Mouse (Mus musculus) cerebellum, postnatal 36 days (tissue): ENCODE measurements at regions not wholly inside any gene's neighbourhood (a gene's known extent, or its start where the extent isn't known, plus 50 kb on each side); places are given as distances from the start of the nearest gene placed in this dataset.

ENCODE experiments used
- DNase-seq, 2 experiments: peaks; one replicate each; pipeline ENCODE4 v3.0.0; 2021 to 2022; ENCODE audit warnings: mixed read lengths in 2 of 2

DNA sequence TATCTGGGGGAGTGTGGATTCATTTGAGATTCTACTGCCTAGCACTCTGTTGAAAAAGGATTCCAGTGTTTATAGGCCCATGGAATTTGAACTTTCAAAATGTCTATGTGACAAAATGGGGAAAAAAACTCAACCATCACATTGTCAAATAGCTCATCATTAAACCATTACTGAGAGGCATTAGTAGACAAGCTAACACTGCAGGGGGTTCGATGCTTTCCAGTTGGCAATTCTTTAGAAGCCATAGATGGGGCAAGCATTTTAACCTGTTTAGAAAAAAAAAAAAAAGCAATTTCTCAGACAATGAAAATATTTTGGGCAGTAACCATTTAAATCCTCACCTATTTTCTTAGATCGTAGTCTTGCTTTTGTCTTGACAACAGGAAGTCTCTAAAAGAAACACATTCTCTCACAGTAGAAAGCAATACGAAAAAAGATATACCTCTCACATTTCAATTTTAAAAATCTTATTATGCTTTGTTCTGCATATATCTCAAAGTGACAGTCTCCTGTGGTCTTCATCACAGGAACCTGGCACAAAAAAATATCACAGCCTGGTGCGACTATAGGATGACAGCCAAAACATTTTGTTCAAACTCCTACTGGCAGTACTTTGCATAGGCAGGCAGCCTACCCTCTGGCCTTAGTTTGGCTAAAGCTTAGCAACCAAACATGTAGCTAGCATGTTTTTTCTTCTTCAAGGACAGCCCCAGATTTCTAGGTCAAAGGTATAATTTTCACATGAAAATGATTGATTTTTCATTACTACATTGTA lies 1787.5 kb downstream of the Pcdh19 start:
- peak in 1 of 2 experiments; percentile 5 for DNase-seq

GRCm38 (mm10) chrX:131885092-131885491 lies 1803.7 kb downstream of the Pcdh19 start:
- DNase-seq: no peak
